Mouse (Mus musculus) left cerebral cortex, postnatal 4 days (tissue): ENCODE results near the gene Prdm15. TPM values are rescaled to one million over a fixed set of nuclear protein-coding genes. Genes with fewer than 3 reads are reported as not detected.

ENCODE experiments used
- DNase-seq: peaks from one replicate; pipeline ENCODE4 v3.0.0-alpha.2; 2022
- intact Hi-C: fragments of 180-260 bp; cut with DNase I; formaldehyde crosslinking; loops from one replicate; pipeline ENCODE4 v1.15.1; 2025
- total RNA-seq, 2 experiments: library from RNA; stranded (reverse); gene quantifications; 2 replicates each; pipeline ENCODE4 v1.2.3; 2021

Prdm15 gene
- total RNA-seq, 2 experiments from 2014 or later, result 21.9 to 25.8 TPM

DNA sequence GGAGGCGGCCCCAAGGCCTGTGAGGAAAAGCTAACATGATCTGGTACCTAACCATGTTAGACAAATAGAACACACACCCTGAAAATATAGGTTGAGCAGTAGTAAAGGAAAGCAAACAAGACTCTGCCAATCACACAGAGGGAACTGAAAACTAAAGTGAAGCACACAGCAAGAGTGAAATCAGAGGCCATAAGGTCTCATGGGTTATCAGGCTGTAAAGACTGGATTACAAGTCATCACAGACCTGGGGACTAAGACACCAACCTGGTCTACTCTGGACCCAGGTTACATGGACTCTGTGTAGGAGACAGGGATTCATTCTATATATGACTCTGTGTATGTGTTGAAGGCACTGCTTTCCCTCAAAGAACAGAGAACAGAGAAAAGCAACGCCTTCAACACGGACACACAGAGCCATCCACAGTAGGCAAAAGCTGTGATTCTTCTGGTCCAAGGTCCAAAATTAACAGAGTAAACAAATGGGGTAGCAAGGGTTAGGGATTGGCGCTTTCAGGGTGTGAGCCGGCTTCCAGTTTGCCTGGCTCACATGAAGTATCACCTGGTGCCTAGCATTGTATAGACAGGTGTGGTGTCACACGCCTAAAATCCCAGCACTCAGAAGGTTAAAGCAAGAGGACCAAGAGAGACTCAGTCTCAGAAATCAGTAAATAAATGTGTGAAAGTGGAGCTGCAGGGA, 28.2 kb downstream of the Prdm15 start:
- intact Hi-C loops, result no loop called here

DNA sequence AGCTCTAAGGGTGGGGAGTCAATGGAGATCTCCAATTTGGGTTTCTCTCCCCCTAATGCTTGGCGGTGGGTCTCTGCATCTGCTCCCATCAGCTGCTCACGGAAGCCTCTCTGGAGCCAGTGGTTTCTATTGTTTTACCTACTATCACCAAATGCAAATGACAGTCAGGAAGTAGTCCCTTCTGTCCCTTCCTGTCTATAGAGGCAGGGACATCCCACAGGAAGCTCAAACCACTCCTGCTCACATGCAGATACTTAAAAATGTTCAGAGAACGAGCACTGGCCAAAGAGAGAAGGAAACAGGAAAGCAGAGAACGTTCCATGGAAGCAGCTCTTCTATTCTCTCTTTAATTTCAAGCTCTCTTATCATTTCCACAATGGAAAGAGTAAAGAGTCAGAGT, 32.1 kb downstream of the Prdm15 start:
- DNase-seq, result no peak
- intact Hi-C loops, result no loop called here

More for the DNA sequence above, 28.2 kb downstream of the Prdm15 start:
- DNase-seq, result no peak

- intact Hi-C loops, result no loop called here
- no peak for DNase-seq
Observed at GRCm38 (mm10) chr16:97817414-97817813, 34.2 kb downstream of the Prdm15 start.

- intact Hi-C loops, result no loop called here
- DNase-seq, result no peak
Observed at GRCm38 (mm10) chr16:97815269-97815668, 36.4 kb downstream of the Prdm15 start.

GRCm38 (mm10) chr16:97814060-97814459, 37.6 kb downstream of the Prdm15 start:
- no peak for DNase-seq
- intact Hi-C loops, result no loop called here

- no peak for DNase-seq
Observed at GRCm38 (mm10) chr16:97808881-97809280, 42.8 kb downstream of the Prdm15 start.

GRCm38 (mm10) chr16:97805646-97806045, 46.0 kb downstream of the Prdm15 start:
- DNase-seq, result no peak
- intact Hi-C loops, result no loop called here

More at GRCm38 (mm10) chr16:97808881-97809280, 42.8 kb downstream of the Prdm15 start:
- intact Hi-C loops, result no loop called here

GRCm38 (mm10) chr16:97804680-97805547, 46.7 kb downstream of the Prdm15 start:
- intact Hi-C loops, result no loop called here
- DNase-seq, result peak; percentile 91

GRCm38 (mm10) chr16:97797950-97798869, 53.4 kb downstream of the Prdm15 start:
- intact Hi-C loops, result no loop called here
- DNase-seq, result no peak

GRCm38 (mm10) chr16:97797212-97797611, 54.4 kb downstream of the Prdm15 start:
- intact Hi-C loops, result no loop called here
- no peak for DNase-seq

GRCm38 (mm10) chr16:97794256-97794655, 57.4 kb downstream of the Prdm15 start:
- intact Hi-C loops, result no loop called here
- no peak for DNase-seq

DNA sequence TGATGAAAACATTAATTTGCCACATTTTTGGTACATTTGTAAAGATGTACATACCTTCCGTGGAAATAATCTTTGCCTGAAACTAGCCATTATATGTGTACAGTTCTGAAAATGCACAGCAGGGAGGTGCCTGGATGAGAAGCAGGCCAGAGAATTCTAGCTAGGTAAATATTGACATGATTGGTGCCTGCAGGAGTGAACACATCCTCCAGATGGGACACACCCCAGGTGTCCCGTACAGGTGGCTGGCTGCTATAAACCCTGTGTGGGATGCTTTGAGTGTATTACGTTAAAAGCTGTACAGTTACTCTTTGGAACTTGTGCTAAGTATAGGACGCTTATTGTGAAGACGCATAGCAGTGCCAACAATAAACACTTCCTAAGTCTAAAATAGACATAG, 68.6 kb downstream of the Prdm15 start:
- DNase-seq, result no peak
- intact Hi-C loops, result no loop called here

- intact Hi-C loops, result no loop called here
- DNase-seq, result peak; percentile 85
Observed at GRCm38 (mm10) chr16:97778353-97779025, 73.2 kb downstream of the Prdm15 start.

- intact Hi-C loops, result loop anchor here (10.0 kb wide), 1 partner anchor 452 kb away; no protein-coding TSS in a partner anchor
- no peak for DNase-seq
Observed at GRCm38 (mm10) chr16:97766501-97766900, 85.1 kb downstream of the Prdm15 start.

DNA sequence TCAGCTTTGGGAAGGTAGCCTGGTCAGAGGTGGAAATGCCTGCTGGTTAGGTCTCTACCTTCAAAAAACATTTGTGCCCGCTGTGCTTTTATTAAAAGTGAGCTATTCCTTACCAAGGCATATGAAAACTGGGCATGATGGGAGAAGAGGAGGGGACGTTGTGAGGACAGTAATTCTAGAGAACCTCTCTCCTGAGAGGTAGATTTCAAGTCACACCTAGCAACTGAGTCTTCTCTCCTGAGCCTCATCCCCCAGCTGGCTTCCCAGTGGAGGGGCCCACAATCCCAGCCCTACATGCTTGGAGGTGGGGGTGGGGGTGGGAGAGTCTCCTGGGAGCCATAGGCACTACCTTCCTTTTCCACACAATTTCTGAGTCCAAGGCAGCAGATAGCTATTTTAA, 87.0 kb downstream of the Prdm15 start:
- DNase-seq, result no peak
- intact Hi-C loops, result loop anchor here (10.0 kb wide), 1 partner anchor 450 kb away; no protein-coding TSS in a partner anchor

DNA sequence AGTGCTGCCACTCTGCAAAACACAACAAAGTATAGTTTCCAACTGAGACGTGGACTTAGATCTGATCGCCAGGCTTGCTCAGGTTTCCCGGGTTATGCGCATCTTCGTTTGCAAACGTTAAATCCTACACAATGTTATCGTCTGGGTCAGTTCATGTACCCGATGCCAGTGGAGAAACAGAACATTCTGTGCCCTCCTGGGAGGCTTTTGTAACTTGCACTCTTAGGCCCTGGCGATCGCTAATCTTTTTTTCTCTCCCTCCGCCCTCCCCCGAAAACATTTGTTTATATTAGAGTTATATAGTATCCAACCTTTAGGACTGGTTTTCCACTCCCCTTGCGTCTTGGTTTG, 87.7 kb downstream of the Prdm15 start:
- intact Hi-C loops, result loop anchor here (10.0 kb wide), 1 partner anchor 449 kb away; no protein-coding TSS in a partner anchor

GRCm38 (mm10) chr16:97763061-97763989, 88.3 kb downstream of the Prdm15 start, which contains the start of gene Ripk4:
TSS of gene Ripk4 (minus strand) at chr16:97763787.
- DNase-seq, result no peak
- intact Hi-C loops, result loop anchor here (10.0 kb wide), 1 partner anchor 449 kb away; no protein-coding TSS in a partner anchor

More for the DNA sequence above, 87.7 kb downstream of the Prdm15 start:
- no peak for DNase-seq

DNA sequence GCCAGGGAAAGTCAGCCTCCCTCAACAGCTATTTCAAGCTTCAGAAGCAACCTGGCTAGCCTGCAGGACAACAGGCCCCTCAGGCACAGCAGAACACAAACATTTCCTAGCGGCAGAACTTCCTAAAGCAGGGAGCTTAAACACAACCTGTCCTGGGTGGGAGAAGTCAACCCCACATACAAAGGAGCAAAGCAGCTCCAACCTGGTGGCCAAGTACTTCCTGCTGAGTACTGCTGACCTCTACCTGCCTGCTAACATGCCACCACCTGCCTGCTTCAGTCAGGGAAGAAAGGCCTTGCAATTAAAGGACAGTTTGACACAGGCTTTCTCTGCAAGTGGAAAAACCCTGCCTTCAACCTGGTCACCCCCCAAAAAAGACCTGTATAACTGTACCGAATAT, 89.9 kb downstream of the Prdm15 start:
- intact Hi-C loops, result loop anchor here (10.0 kb wide), 1 partner anchor 447 kb away; no protein-coding TSS in a partner anchor
- DNase-seq, result no peak

GRCm38 (mm10) chr16:97759681-97760080, 92.0 kb downstream of the Prdm15 start:
- intact Hi-C loops, result loop anchor here (10.0 kb wide), 1 partner anchor 445 kb away; no protein-coding TSS in a partner anchor
- DNase-seq, result no peak
